Mouse (Mus musculus) myocyte (in vitro differentiated cells): ENCODE data around the gene Asic2. TPM values are rescaled to one million over a fixed set of nuclear protein-coding genes. Genes with fewer than 3 reads are reported as not detected.

Experiments used
- H3K27me3 ChIP-seq: one replicate; pipeline ENCODE4 v1.6.1; 2011; ENCODE audit not compliant: control insufficient read depth, insufficient read depth, insufficient read length
- H3K36me3 ChIP-seq: one replicate; pipeline ENCODE4 v1.6.1; 2011; ENCODE audit not compliant: control insufficient read depth, insufficient read depth
- H3K4me2 ChIP-seq: one replicate; pipeline ENCODE4 v1.6.1; 2011; ENCODE audit warnings: low read depth, control low read depth
- H3K4me3 ChIP-seq: one replicate; pipeline ENCODE4 v1.5.1; 2011; ENCODE audit warnings: mild to moderate bottlenecking, control low read depth, moderate library complexity
- H3K79me2 ChIP-seq: one replicate; pipeline ENCODE4 v1.6.1; 2011; ENCODE audit not compliant: control insufficient read depth, insufficient read depth
- H3ac ChIP-seq: one replicate; pipeline ENCODE4 v1.6.1; 2011; ENCODE audit not compliant: control insufficient read depth, insufficient read length
- CEBPB ChIP-seq: IDR thresholded peaks from 2 replicates; pipeline ENCODE4 v1.6.1; 2011; ENCODE audit warnings: mild to moderate bottlenecking, moderate library complexity; ENCODE audit not compliant: poor library complexity, insufficient read depth, severe bottlenecking
- E2F4 ChIP-seq: IDR thresholded peaks from one replicate; pipeline ENCODE4 v1.6.1; 2011; ENCODE audit warnings: mild to moderate bottlenecking, control low read depth, moderate library complexity; ENCODE audit not compliant: insufficient read depth
- MAX ChIP-seq: IDR thresholded peaks from one replicate; pipeline ENCODE4 v1.6.1; 2011; ENCODE audit warnings: low read depth, mild to moderate bottlenecking, control low read depth
- MYOD1 ChIP-seq, 3 experiments: IDR thresholded peaks; one replicate each; pipeline ENCODE4 v1.6.1; 2011; ENCODE audit warnings: control low read depth in 2 of 3, low read depth in 2 of 3, mild to moderate bottlenecking in 2 of 3, moderate library complexity in 1 of 3; ENCODE audit not compliant: insufficient read length in 2 of 3, control insufficient read depth in 1 of 3
- MYOG ChIP-seq, 3 experiments: IDR thresholded peaks; one replicate each; pipeline ENCODE4 v1.6.1; 2011; ENCODE audit warnings: control low read depth in 2 of 3, low read depth in 2 of 3, mild to moderate bottlenecking in 2 of 3; ENCODE audit not compliant: insufficient read length in 2 of 3, control insufficient read depth in 1 of 3, insufficient read depth in 1 of 3
- POLR2A ChIP-seq: IDR thresholded peaks from one replicate; pipeline ENCODE4 v1.6.1; 2011; ENCODE audit warnings: low read depth, mild to moderate bottlenecking, control low read depth, moderate library complexity; ENCODE audit not compliant: insufficient read length
- POLR2AphosphoS2 ChIP-seq: IDR thresholded peaks from one replicate; pipeline ENCODE4 v1.6.1; 2011; ENCODE audit warnings: low read depth, control low read depth; ENCODE audit not compliant: insufficient read length
- REST ChIP-seq: IDR thresholded peaks from one replicate; pipeline ENCODE4 v1.6.1; 2011; ENCODE audit warnings: mild to moderate bottlenecking, control low read depth, moderate library complexity; ENCODE audit not compliant: insufficient read depth, insufficient read length
- SRF ChIP-seq: IDR thresholded peaks from one replicate; pipeline ENCODE4 v1.6.1; 2011; ENCODE audit warnings: low read depth; ENCODE audit not compliant: control insufficient read depth, insufficient read length
- TCF12 ChIP-seq: IDR thresholded peaks from one replicate; pipeline ENCODE4 v1.6.1; 2011; ENCODE audit warnings: mild to moderate bottlenecking, control low read depth; ENCODE audit not compliant: poor library complexity, insufficient read depth, severe bottlenecking
- TCF3 ChIP-seq: IDR thresholded peaks from one replicate; pipeline ENCODE4 v1.6.1; 2011; ENCODE audit warnings: low read depth, control low read depth; ENCODE audit not compliant: insufficient read length
- USF1 ChIP-seq: IDR thresholded peaks from one replicate; pipeline ENCODE4 v1.6.1; 2011; ENCODE audit warnings: low read depth, mild to moderate bottlenecking, control low read depth, moderate library complexity
- polyA plus RNA-seq: library from polyadenylated mRNA; unstranded; fragments of >200 nt; fragmentation: generic; extraction: Trizol; gene quantifications from one replicate; pipeline ENCODE4 v1.2.1, GENCODE M21; 2012; ENCODE audit warnings: missing spikeins

Gene Asic2
- polyA plus RNA-seq, 1 experiment, result not detected

DNA sequence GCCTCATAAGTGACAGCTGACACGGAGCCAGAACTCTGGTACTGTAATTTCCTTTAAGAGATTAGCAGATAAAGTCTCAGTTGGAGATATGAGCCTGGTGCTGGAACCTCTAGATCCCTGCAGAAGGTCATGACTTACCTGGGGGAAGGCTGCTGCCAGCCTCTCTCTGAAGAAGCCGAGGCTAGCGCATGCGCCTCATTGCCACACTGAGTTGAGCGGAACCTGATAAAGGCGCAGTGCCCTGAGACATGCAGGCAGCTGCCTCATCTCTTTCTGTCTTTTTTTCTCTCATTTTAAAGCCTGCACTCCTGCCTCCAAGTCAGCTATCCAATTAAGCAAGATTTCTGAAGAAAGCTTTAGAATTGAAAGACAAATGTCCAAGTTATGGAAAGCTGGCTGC lies 551.9 kb downstream of the Asic2 start:
- Histone ChIP-seq H3K36me3 (no peaks in the 10 kb centered on the region), H3K79me2 (no peaks in the 10 kb centered on the region), H3K27me3 (no peaks in the 10 kb centered on the region), H3ac (no peak overlapping the region), H3K4me2 (no peak overlapping the region), H3K4me3 (no peak overlapping the region)
- no peak for TF ChIP-seq SRF
- no peak for TF ChIP-seq E2F4
- TF ChIP-seq POLR2A, result no peak
- TF ChIP-seq CEBPB, result no peak
- no peak for TF ChIP-seq MAX
- TF ChIP-seq USF1, result no peak
- TF ChIP-seq TCF12, result no peak
- no peak for TF ChIP-seq MYOG (IDR thresholded peaks at IDR 0.05; ENCODE audit: control insufficient read depth in 1 of 3, insufficient read depth in 1 of 3, insufficient read length in 2 of 3, low read depth in 2 of 3)
- no peak for TF ChIP-seq REST
- TF ChIP-seq MYOD1 (IDR thresholded peaks at IDR 0.05; ENCODE audit: control insufficient read depth in 1 of 3, insufficient read length in 2 of 3, low read depth in 2 of 3), result no peak
- no peak for TF ChIP-seq POLR2AphosphoS2

DNA sequence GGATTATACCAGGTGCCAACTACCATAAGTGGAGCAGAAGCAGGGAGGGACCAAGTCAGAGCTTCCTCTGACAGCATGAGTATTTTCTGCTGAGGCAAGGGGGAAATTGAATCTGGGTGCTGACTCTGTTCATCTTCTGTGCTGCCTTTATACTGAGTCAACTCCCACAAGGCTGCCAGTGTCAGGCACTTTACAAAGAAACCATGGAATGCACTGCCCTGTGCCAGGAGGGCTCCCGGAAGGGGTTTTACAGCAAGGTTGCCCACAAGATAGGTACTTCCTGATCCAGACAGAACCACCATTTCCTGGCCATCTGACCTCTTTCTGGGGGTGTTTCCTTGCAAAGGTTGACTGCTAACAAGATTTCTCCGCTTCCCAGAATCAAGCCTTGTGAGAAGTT lies 553.7 kb downstream of the Asic2 start:
- H3ac ChIP-seq, result no peak overlapping the region
- H3K36me3 ChIP-seq, result no peaks in the 10 kb centered on the region
- TF ChIP-seq MYOG (IDR thresholded peaks at IDR 0.05; ENCODE audit: control insufficient read depth in 1 of 3, insufficient read depth in 1 of 3, insufficient read length in 2 of 3, low read depth in 2 of 3) (no peak), CEBPB (no peak), SRF (no peak), POLR2A (no peak), TCF12 (no peak), REST (no peak), MYOD1 (IDR thresholded peaks at IDR 0.05; ENCODE audit: control insufficient read depth in 1 of 3, insufficient read length in 2 of 3, low read depth in 2 of 3) (no peak), E2F4 (no peak), MAX (no peak), USF1 (no peak), TCF3 (no peak), POLR2AphosphoS2 (no peak)
- no peak overlapping the region for H3K4me2 ChIP-seq
- H3K27me3 ChIP-seq, result no peaks in the 10 kb centered on the region
- no peak overlapping the region for H3K4me3 ChIP-seq
- H3K79me2 ChIP-seq, result no peaks in the 10 kb centered on the region

DNA sequence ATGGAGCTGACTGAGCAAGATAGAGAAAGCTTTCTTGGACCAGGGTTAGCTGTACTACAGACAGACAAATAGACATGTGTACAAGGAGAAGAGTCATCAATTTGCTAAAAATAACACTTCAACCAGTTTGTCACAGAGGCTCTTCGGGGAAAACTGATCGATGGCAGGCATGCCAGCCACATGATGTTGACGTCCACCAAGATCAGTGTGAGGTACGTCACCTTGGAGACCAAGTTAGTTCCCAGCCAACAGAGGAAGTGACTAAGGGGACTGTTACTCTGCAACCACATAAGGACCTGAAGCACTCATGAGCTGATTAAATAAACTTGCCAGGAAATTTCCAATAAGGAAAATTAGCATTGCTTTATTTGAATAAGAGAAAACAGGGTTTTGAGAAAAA lies 557.0 kb downstream of the Asic2 start:
- Histone ChIP-seq H3K4me3 (no peak overlapping the region), H3K27me3 (no peaks in the 10 kb centered on the region)
- no peak for TF ChIP-seq REST
- TF ChIP-seq CEBPB, result no peak
- no peak for TF ChIP-seq POLR2AphosphoS2
- TF ChIP-seq MYOG (IDR thresholded peaks at IDR 0.05; ENCODE audit: control insufficient read depth in 1 of 3, insufficient read depth in 1 of 3, insufficient read length in 2 of 3, low read depth in 2 of 3), result no peak
- no peak for TF ChIP-seq MYOD1 (IDR thresholded peaks at IDR 0.05; ENCODE audit: control insufficient read depth in 1 of 3, insufficient read length in 2 of 3, low read depth in 2 of 3)
- no peak for TF ChIP-seq E2F4
- no peak for TF ChIP-seq POLR2A
- TF ChIP-seq MAX, result no peak
- TF ChIP-seq USF1, result no peak
- TF ChIP-seq TCF3, result no peak
- no peak for TF ChIP-seq TCF12
- TF ChIP-seq SRF, result no peak

DNA sequence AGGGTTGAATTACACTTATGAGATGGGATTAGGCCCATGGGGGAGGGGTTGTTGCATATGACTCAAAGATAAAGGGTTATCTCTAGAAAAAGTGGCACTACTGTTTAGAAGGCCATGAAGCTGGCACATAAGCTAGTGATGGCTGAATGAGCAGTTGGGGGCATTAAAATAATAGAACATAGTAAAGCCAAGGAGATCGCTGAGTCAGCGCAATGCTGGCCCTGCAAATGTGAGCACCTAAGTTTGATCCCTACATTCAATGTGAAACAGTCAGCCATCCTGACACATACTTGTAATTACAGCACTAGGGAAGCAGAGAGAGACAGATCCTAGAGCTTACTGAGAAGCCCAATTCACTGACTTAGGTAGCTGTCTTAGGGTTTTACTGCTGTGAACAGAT lies 562.3 kb downstream of the Asic2 start:
- no peak overlapping the region for H3K4me3 ChIP-seq
- H3K79me2 ChIP-seq, result no peaks in the 10 kb centered on the region
- H3K27me3 ChIP-seq, result no peaks in the 10 kb centered on the region
- no peak overlapping the region for H3K4me2 ChIP-seq
- TF ChIP-seq MYOD1 (IDR thresholded peaks at IDR 0.05; ENCODE audit: control insufficient read depth in 1 of 3, insufficient read length in 2 of 3, low read depth in 2 of 3), result no peak
- no peak for TF ChIP-seq CEBPB
- no peak for TF ChIP-seq POLR2A
- no peak for TF ChIP-seq TCF3
- TF ChIP-seq TCF12, result no peak
- TF ChIP-seq SRF, result no peak
- TF ChIP-seq E2F4, result no peak
- TF ChIP-seq REST, result no peak
- TF ChIP-seq MYOG (IDR thresholded peaks at IDR 0.05; ENCODE audit: control insufficient read depth in 1 of 3, insufficient read depth in 1 of 3, insufficient read length in 2 of 3, low read depth in 2 of 3), result no peak
- no peak for TF ChIP-seq USF1
- no peak for TF ChIP-seq POLR2AphosphoS2
- no peak for TF ChIP-seq MAX
- no peak overlapping the region for H3ac ChIP-seq
- H3K36me3 ChIP-seq, result no peaks in the 10 kb centered on the region

More for the DNA sequence above, 557.0 kb downstream of the Asic2 start:
- no peak overlapping the region for H3ac ChIP-seq
- H3K36me3 ChIP-seq, result no peaks in the 10 kb centered on the region
- H3K79me2 ChIP-seq, result no peaks in the 10 kb centered on the region
- H3K4me2 ChIP-seq, result peak overlapping the region; percentile 31

DNA sequence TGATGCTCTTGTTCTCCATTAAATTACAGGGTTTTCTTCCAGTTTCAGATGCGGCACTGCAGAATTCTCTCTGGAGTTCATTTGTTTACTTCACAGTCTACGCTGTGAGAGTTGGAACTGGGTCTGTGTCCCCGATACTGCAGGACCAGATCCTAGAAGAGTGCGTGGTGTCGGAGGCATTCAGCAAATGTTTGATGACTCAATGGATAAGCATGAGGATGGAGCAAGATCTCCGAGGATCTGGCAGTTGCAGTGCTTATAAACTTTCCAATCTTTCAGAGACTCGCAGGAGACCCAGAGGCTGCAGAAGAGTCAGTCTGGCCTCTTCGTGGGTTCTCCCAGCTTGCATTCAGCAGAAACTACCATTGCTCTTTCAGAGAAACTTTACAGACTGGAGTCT lies 566.0 kb downstream of the Asic2 start:
- H3K4me3 ChIP-seq, result no peak overlapping the region
- H3ac ChIP-seq, result no peak overlapping the region
- H3K27me3 ChIP-seq, result no peaks in the 10 kb centered on the region
- no peak overlapping the region for H3K4me2 ChIP-seq
- H3K79me2 ChIP-seq, result no peaks in the 10 kb centered on the region
- no peaks in the 10 kb centered on the region for H3K36me3 ChIP-seq
- TF ChIP-seq TCF12 (no peak), CEBPB (peak; percentile 45; the same call in 1 of the 2 replicates)
